Mouse (Mus musculus): Measurements from ENCODE around the gene Il2rb. TPM values are rescaled to one million over a fixed set of nuclear protein-coding genes. Genes with fewer than 3 reads are reported as not detected.

Il2rb gene
- total RNA-seq, 1 experiment, result 0.62 TPM

DNA sequence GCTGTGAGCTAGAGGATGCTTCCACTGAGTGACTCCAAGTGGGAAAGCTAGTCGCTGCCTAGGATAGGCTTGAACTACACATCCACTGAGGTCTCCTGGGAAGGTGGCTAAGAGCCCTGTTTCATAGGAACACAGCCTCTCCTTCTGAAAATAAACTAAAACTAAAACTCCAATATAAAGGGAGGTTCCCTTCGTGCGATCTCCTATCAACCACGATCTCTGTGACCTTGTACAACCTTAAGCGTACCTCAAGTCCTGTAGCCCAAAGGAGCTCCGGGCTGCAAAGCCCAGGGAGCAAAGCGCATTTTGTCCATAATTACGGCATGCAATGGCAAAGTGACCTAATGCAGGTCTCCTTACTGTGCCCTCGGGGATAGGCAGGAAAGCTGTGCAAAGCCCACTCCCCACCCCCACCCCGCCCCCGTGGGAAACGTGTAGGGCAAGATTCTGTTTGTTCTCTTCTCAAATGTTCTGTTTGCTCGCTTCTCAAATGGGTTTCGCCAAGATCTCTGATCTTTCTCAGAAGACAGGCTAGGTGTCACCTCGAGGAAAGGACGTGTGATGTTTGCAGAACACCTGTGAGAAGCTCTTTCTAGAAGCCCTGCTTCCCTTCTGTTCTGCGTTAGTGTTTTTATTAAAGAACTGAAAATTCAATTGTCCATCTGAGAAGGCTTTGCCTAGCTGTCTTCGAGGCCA is 7.5 kb upstream of the Il2rb start:
- in situ Hi-C loops (cut with MboI; ENCODE audit: low sequenced_read_pairs in 2 of 2, unreplicated experiment in 2 of 2), result no loop called here
- Histone ChIP-seq H3K4me1 (ENCODE audit: control insufficient read depth in 2 of 2, insufficient read depth in 2 of 2, low read length in 2 of 2, poor library complexity in 1 of 2) (no peaks in the 10 kb centered on the region), H3K36me3 (ENCODE audit: control insufficient read depth, insufficient read depth, low read length, poor library complexity, severe bottlenecking) (no peaks in the 10 kb centered on the region), H3K9me3 (ENCODE audit: control insufficient read depth, insufficient read depth, low read depth, low read length) (no peaks in the 10 kb centered on the region), H3K4me3 (ENCODE audit: insufficient read depth in 1 of 2, low read depth in 1 of 2, low read length in 2 of 2, poor library complexity in 1 of 2, severe bottlenecking in 1 of 2) (no peak overlapping the region), H3K27ac (ENCODE audit: insufficient read depth, low read depth, low read length, poor library complexity, severe bottlenecking) (no peak overlapping the region), H3K9ac (ENCODE audit: insufficient read depth, low read depth, low read length, poor library complexity, severe bottlenecking) (no peak overlapping the region)
- TF ChIP-seq CHD2 (IDR thresholded peaks at IDR 0.05; ENCODE audit: low read depth, low read length) (no peak), ZNF384 (IDR thresholded peaks at IDR 0.05; ENCODE audit: low read depth, low read length) (no peak), MAFK (IDR thresholded peaks at IDR 0.05; ENCODE audit: insufficient read depth, low read depth, low read length) (no peak), ZC3H11A (IDR thresholded peaks at IDR 0.05; ENCODE audit: borderline replicate concordance, low read depth, low read length) (no peak), HCFC1 (IDR thresholded peaks at IDR 0.05; ENCODE audit: borderline replicate concordance, insufficient read depth, low read length) (no peak)
- DNase-seq (ENCODE audit: low read depth, low spot score), result no peak

DNA sequence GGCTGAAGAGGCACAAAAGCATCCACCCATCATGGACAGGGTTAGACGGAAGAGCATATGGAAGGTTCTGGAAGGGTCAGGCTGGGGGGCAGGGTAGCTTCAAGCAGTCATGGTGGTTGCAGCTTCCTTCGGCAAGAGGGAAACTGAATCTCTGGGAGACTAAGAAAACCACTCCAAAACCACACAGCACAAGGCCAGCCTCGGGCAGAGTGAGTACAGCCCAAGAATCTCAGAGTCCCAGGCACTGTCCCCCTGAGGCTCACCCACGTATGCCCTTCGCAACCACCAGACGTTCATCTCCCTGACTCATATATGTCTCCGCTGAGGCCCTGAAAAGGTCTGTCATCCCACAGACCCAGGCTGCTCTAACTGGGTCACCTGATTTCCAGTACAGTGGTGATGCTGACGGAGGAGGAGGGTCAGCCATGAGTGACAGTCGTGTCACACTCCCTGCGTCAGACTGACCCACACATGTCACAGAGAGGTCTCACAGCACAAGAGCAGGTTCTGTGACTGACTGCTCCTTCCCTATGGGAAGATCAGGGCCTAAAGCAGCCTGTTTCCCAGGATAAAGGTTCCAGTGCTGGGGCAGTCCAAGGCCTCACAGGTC is 1.6 kb downstream of the Il2rb start:
- Histone ChIP-seq H3K4me3 (ENCODE audit: insufficient read depth in 1 of 2, low read depth in 1 of 2, low read length in 2 of 2, poor library complexity in 1 of 2, severe bottlenecking in 1 of 2) (no peak overlapping the region), H3K9ac (ENCODE audit: insufficient read depth, low read depth, low read length, poor library complexity, severe bottlenecking) (no peak overlapping the region), H3K36me3 (ENCODE audit: control insufficient read depth, insufficient read depth, low read length, poor library complexity, severe bottlenecking) (no peaks in the 10 kb centered on the region), H3K4me1 (ENCODE audit: control insufficient read depth in 2 of 2, insufficient read depth in 2 of 2, low read length in 2 of 2, poor library complexity in 1 of 2) (no peaks in the 10 kb centered on the region), H3K9me3 (ENCODE audit: control insufficient read depth, insufficient read depth, low read depth, low read length) (no peaks in the 10 kb centered on the region), H3K27ac (ENCODE audit: insufficient read depth, low read depth, low read length, poor library complexity, severe bottlenecking) (no peak overlapping the region)
- TF ChIP-seq ZNF384 (IDR thresholded peaks at IDR 0.05; ENCODE audit: low read depth, low read length) (no peak), HCFC1 (IDR thresholded peaks at IDR 0.05; ENCODE audit: borderline replicate concordance, insufficient read depth, low read length) (no peak), MAFK (IDR thresholded peaks at IDR 0.05; ENCODE audit: insufficient read depth, low read depth, low read length) (no peak), ZC3H11A (IDR thresholded peaks at IDR 0.05; ENCODE audit: borderline replicate concordance, low read depth, low read length) (no peak), CHD2 (IDR thresholded peaks at IDR 0.05; ENCODE audit: low read depth, low read length) (no peak)
- no peak for DNase-seq (ENCODE audit: low read depth, low spot score)
- in situ Hi-C loops (cut with MboI; ENCODE audit: low sequenced_read_pairs in 2 of 2, unreplicated experiment in 2 of 2), result no loop called here

DNA sequence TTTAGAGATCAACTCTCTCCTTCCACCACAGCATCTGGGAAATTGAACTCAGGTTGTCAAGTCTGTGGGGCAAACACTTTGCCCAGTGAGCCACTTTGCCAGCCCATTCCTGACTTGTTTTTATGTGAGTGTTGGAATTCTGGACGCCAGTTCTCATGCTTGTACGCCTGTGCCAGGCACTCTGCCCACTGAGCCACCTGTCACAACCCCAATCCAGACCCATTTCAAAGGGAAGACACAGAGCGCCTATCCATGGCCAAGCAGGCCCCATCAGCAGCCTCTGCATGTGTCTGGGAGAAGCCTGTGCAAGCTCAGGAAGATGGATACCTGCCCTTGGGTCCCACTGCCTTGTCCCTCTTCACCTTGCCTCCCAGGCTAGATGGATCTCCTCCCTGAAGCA is 3.8 kb downstream of the Il2rb start:
- Histone ChIP-seq H3K4me3 (ENCODE audit: insufficient read depth in 1 of 2, low read depth in 1 of 2, low read length in 2 of 2, poor library complexity in 1 of 2, severe bottlenecking in 1 of 2) (no peak overlapping the region), H3K4me1 (ENCODE audit: control insufficient read depth in 2 of 2, insufficient read depth in 2 of 2, low read length in 2 of 2, poor library complexity in 1 of 2) (no peaks in the 10 kb centered on the region), H3K9ac (ENCODE audit: insufficient read depth, low read depth, low read length, poor library complexity, severe bottlenecking) (no peak overlapping the region), H3K27ac (ENCODE audit: insufficient read depth, low read depth, low read length, poor library complexity, severe bottlenecking) (no peak overlapping the region), H3K36me3 (ENCODE audit: control insufficient read depth, insufficient read depth, low read length, poor library complexity, severe bottlenecking) (no peaks in the 10 kb centered on the region), H3K9me3 (ENCODE audit: control insufficient read depth, insufficient read depth, low read depth, low read length) (no peaks in the 10 kb centered on the region)
- in situ Hi-C loops (cut with MboI; ENCODE audit: low sequenced_read_pairs in 2 of 2, unreplicated experiment in 2 of 2), result no loop called here
- DNase-seq (ENCODE audit: low read depth, low spot score), result no peak
- TF ChIP-seq MAFK (IDR thresholded peaks at IDR 0.05; ENCODE audit: insufficient read depth, low read depth, low read length) (no peak), ZNF384 (IDR thresholded peaks at IDR 0.05; ENCODE audit: low read depth, low read length) (no peak), CHD2 (IDR thresholded peaks at IDR 0.05; ENCODE audit: low read depth, low read length) (no peak), HCFC1 (IDR thresholded peaks at IDR 0.05; ENCODE audit: borderline replicate concordance, insufficient read depth, low read length) (no peak), ZC3H11A (IDR thresholded peaks at IDR 0.05; ENCODE audit: borderline replicate concordance, low read depth, low read length) (no peak)

DNA sequence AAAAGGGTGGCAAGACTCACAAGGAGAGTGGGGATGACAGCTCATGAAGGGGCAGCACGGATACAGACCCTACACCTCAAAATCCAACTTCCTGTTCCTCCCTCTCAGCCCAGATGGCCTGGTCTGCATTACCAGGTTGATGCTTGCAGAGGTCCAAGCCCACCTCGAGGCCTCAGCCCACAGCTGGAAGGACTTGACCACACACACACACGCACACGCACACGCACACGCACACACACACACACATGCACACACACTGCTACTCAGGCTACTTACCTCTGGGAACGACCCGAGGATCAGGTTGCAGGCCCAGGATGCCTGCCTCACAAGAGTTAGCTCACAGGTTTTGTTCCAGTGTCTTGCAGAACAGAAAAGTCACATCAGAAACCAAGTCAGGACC is 5.2 kb downstream of the Il2rb start:
- H3K27ac ChIP-seq (ENCODE audit: insufficient read depth, low read depth, low read length, poor library complexity, severe bottlenecking), result no peak overlapping the region
- in situ Hi-C loops (cut with MboI; ENCODE audit: low sequenced_read_pairs in 2 of 2, unreplicated experiment in 2 of 2), result no loop called here
- H3K4me3 ChIP-seq (ENCODE audit: insufficient read depth in 1 of 2, low read depth in 1 of 2, low read length in 2 of 2, poor library complexity in 1 of 2, severe bottlenecking in 1 of 2), result no peak overlapping the region
- H3K9me3 ChIP-seq (ENCODE audit: control insufficient read depth, insufficient read depth, low read depth, low read length), result no peaks in the 10 kb centered on the region
- no peak overlapping the region for H3K9ac ChIP-seq (ENCODE audit: insufficient read depth, low read depth, low read length, poor library complexity, severe bottlenecking)
- no peaks in the 10 kb centered on the region for H3K36me3 ChIP-seq (ENCODE audit: control insufficient read depth, insufficient read depth, low read length, poor library complexity, severe bottlenecking)
- no peak for DNase-seq (ENCODE audit: low read depth, low spot score)
- H3K4me1 ChIP-seq (ENCODE audit: control insufficient read depth in 2 of 2, insufficient read depth in 2 of 2, low read length in 2 of 2, poor library complexity in 1 of 2), result no peaks in the 10 kb centered on the region
- TF ChIP-seq ZNF384 (IDR thresholded peaks at IDR 0.05; ENCODE audit: low read depth, low read length), result no peak

All from ES-E14 (cell line).